Mouse (Mus musculus) myocyte (in vitro differentiated cells): ENCODE results near the gene 5730596B20Rik. TPM values are rescaled to one million over a fixed set of nuclear protein-coding genes. Genes with fewer than 3 reads are reported as not detected.

Experiments
- H3K27me3 ChIP-seq: one replicate; pipeline ENCODE4 v1.6.1; 2011; ENCODE audit not compliant: control insufficient read depth, insufficient read depth, insufficient read length
- H3K36me3 ChIP-seq: one replicate; pipeline ENCODE4 v1.6.1; 2011; ENCODE audit not compliant: control insufficient read depth, insufficient read depth
- H3K4me2 ChIP-seq: one replicate; pipeline ENCODE4 v1.6.1; 2011; ENCODE audit warnings: low read depth, control low read depth
- H3K4me3 ChIP-seq: one replicate; pipeline ENCODE4 v1.5.1; 2011; ENCODE audit warnings: mild to moderate bottlenecking, control low read depth, moderate library complexity
- H3K79me2 ChIP-seq: one replicate; pipeline ENCODE4 v1.6.1; 2011; ENCODE audit not compliant: control insufficient read depth, insufficient read depth
- H3ac ChIP-seq: one replicate; pipeline ENCODE4 v1.6.1; 2011; ENCODE audit not compliant: control insufficient read depth, insufficient read length
- CEBPB ChIP-seq: IDR thresholded peaks from 2 replicates; pipeline ENCODE4 v1.6.1; 2011; ENCODE audit warnings: mild to moderate bottlenecking, moderate library complexity; ENCODE audit not compliant: poor library complexity, insufficient read depth, severe bottlenecking
- E2F4 ChIP-seq: IDR thresholded peaks from one replicate; pipeline ENCODE4 v1.6.1; 2011; ENCODE audit warnings: mild to moderate bottlenecking, control low read depth, moderate library complexity; ENCODE audit not compliant: insufficient read depth
- MAX ChIP-seq: IDR thresholded peaks from one replicate; pipeline ENCODE4 v1.6.1; 2011; ENCODE audit warnings: low read depth, mild to moderate bottlenecking, control low read depth
- MYOD1 ChIP-seq, 3 experiments: IDR thresholded peaks; one replicate each; pipeline ENCODE4 v1.6.1; 2011; ENCODE audit warnings: control low read depth in 2 of 3, low read depth in 2 of 3, mild to moderate bottlenecking in 2 of 3, moderate library complexity in 1 of 3; ENCODE audit not compliant: insufficient read length in 2 of 3, control insufficient read depth in 1 of 3
- MYOG ChIP-seq, 3 experiments: IDR thresholded peaks; one replicate each; pipeline ENCODE4 v1.6.1; 2011; ENCODE audit warnings: control low read depth in 2 of 3, low read depth in 2 of 3, mild to moderate bottlenecking in 2 of 3; ENCODE audit not compliant: insufficient read length in 2 of 3, control insufficient read depth in 1 of 3, insufficient read depth in 1 of 3
- POLR2A ChIP-seq: IDR thresholded peaks from one replicate; pipeline ENCODE4 v1.6.1; 2011; ENCODE audit warnings: low read depth, mild to moderate bottlenecking, control low read depth, moderate library complexity; ENCODE audit not compliant: insufficient read length
- POLR2AphosphoS2 ChIP-seq: IDR thresholded peaks from one replicate; pipeline ENCODE4 v1.6.1; 2011; ENCODE audit warnings: low read depth, control low read depth; ENCODE audit not compliant: insufficient read length
- REST ChIP-seq: IDR thresholded peaks from one replicate; pipeline ENCODE4 v1.6.1; 2011; ENCODE audit warnings: mild to moderate bottlenecking, control low read depth, moderate library complexity; ENCODE audit not compliant: insufficient read depth, insufficient read length
- SRF ChIP-seq: IDR thresholded peaks from one replicate; pipeline ENCODE4 v1.6.1; 2011; ENCODE audit warnings: low read depth; ENCODE audit not compliant: control insufficient read depth, insufficient read length
- TCF12 ChIP-seq: IDR thresholded peaks from one replicate; pipeline ENCODE4 v1.6.1; 2011; ENCODE audit warnings: mild to moderate bottlenecking, control low read depth; ENCODE audit not compliant: poor library complexity, insufficient read depth, severe bottlenecking
- TCF3 ChIP-seq: IDR thresholded peaks from one replicate; pipeline ENCODE4 v1.6.1; 2011; ENCODE audit warnings: low read depth, control low read depth; ENCODE audit not compliant: insufficient read length
- USF1 ChIP-seq: IDR thresholded peaks from one replicate; pipeline ENCODE4 v1.6.1; 2011; ENCODE audit warnings: low read depth, mild to moderate bottlenecking, control low read depth, moderate library complexity
- polyA plus RNA-seq: library from polyadenylated mRNA; unstranded; fragments of >200 nt; fragmentation: generic; extraction: Trizol; gene quantifications from one replicate; pipeline ENCODE4 v1.2.1, GENCODE M21; 2012; ENCODE audit warnings: missing spikeins

Gene 5730596B20Rik
- polyA plus RNA-seq, 1 experiment, result 0.11 TPM

- Histone ChIP-seq H3K4me2 (peak overlapping the region; percentile 14), H3K4me3 (no peak overlapping the region), H3ac (no peak overlapping the region), H3K27me3 (no peaks in the 10 kb centered on the region), H3K36me3 (peaks cover 5% of the 10 kb centered on the region), H3K79me2 (peaks cover 2% of the 10 kb centered on the region)
- TF ChIP-seq TCF12, result no peak
- TF ChIP-seq POLR2AphosphoS2, result no peak
- TF ChIP-seq TCF3, result no peak
- TF ChIP-seq E2F4, result no peak
- no peak for TF ChIP-seq MYOD1 (IDR thresholded peaks at IDR 0.05; ENCODE audit: control insufficient read depth in 1 of 3, insufficient read length in 2 of 3, low read depth in 2 of 3)
- no peak for TF ChIP-seq POLR2A
- no peak for TF ChIP-seq REST
- TF ChIP-seq MAX, result no peak
- TF ChIP-seq USF1, result no peak
- TF ChIP-seq MYOG (IDR thresholded peaks at IDR 0.05; ENCODE audit: control insufficient read depth in 1 of 3, insufficient read depth in 1 of 3, insufficient read length in 2 of 3, low read depth in 2 of 3), result no peak
- no peak for TF ChIP-seq SRF
- TF ChIP-seq CEBPB, result no peak
These were observed 20.0 kb downstream of the 5730596B20Rik start for GRCm38 (mm10) chr6:52197271-52197670.

- H3K79me2 ChIP-seq, result no peaks in the 10 kb centered on the region
- H3K4me3 ChIP-seq, result no peak overlapping the region
- H3K36me3 ChIP-seq, result peaks cover 12% of the 10 kb centered on the region
- TF ChIP-seq POLR2AphosphoS2, result no peak
- TF ChIP-seq TCF12, result no peak
- TF ChIP-seq MYOG (IDR thresholded peaks at IDR 0.05; ENCODE audit: control insufficient read depth in 1 of 3, insufficient read depth in 1 of 3, insufficient read length in 2 of 3, low read depth in 2 of 3), result no peak
- TF ChIP-seq SRF, result no peak
- TF ChIP-seq USF1, result no peak
- H3ac ChIP-seq, result no peak overlapping the region
- no peak overlapping the region for H3K4me2 ChIP-seq
- H3K27me3 ChIP-seq, result no peaks in the 10 kb centered on the region
These were observed 22.9 kb downstream of the 5730596B20Rik start for GRCm38 (mm10) chr6:52200073-52200750.

GRCm38 (mm10) chr6:52200751-52201250, 23.5 kb downstream of the 5730596B20Rik start:
- no peaks in the 10 kb centered on the region for H3K79me2 ChIP-seq
- H3K27me3 ChIP-seq, result no peaks in the 10 kb centered on the region
- TF ChIP-seq USF1 (no peak), CEBPB (no peak)
- H3K4me3 ChIP-seq, result no peak overlapping the region
- H3ac ChIP-seq, result no peak overlapping the region
- H3K4me2 ChIP-seq, result no peak overlapping the region
- peaks cover 16% of the 10 kb centered on the region for H3K36me3 ChIP-seq

GRCm38 (mm10) chr6:52201269-52201668, 24.0 kb downstream of the 5730596B20Rik start:
- TF ChIP-seq POLR2A, result no peak
- no peak for TF ChIP-seq TCF3
- TF ChIP-seq USF1, result no peak
- TF ChIP-seq MYOG (IDR thresholded peaks at IDR 0.05; ENCODE audit: control insufficient read depth in 1 of 3, insufficient read depth in 1 of 3, insufficient read length in 2 of 3, low read depth in 2 of 3), result no peak
- no peak overlapping the region for H3K4me2 ChIP-seq
- H3ac ChIP-seq, result no peak overlapping the region
- no peak overlapping the region for H3K4me3 ChIP-seq
- H3K27me3 ChIP-seq, result no peaks in the 10 kb centered on the region
- no peaks in the 10 kb centered on the region for H3K79me2 ChIP-seq
- H3K36me3 ChIP-seq, result peaks cover 16% of the 10 kb centered on the region

GRCm38 (mm10) chr6:52202362-52203120, 25.2 kb downstream of the 5730596B20Rik start:
- H3K36me3 ChIP-seq, result peaks cover 16% of the 10 kb centered on the region
- no peak overlapping the region for H3ac ChIP-seq
- no peak overlapping the region for H3K4me2 ChIP-seq
- no peaks in the 10 kb centered on the region for H3K27me3 ChIP-seq
- H3K79me2 ChIP-seq, result peaks cover under 1% of the 10 kb centered on the region
- no peak overlapping the region for H3K4me3 ChIP-seq
- no peak for TF ChIP-seq SRF
- no peak for TF ChIP-seq REST
- no peak for TF ChIP-seq TCF3
